Mouse (Mus musculus): ENCODE measurements at regions not wholly inside any gene's neighbourhood (a gene's known extent, or its start where the extent isn't known, plus 50 kb on each side); places are given as distances from the start of the nearest gene placed in this dataset.

DNA sequence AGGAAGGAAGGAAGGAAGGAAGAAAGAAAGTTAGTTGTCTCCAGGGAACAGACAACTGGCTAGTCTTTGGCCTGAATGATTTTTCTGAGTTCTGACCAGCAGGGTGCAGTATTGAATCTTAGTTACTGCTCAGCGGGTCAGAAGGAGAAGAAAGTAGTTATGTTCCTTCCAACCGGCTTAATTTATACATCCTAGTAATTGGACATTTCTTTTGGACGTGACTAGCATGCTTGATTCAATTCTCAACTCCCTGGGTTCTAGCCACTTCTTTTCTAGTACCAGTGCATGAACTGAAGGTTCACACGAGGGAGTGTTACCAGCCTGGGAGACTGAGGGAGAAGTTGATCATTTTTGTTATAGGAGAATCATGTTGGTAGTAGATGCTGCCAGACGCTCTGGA is 269.1 kb upstream of the 4930452B06Rik start:
- DNase-seq: peak; percentile 52
